Comparison of ENCODE assay signal across 13 mouse cellular contexts in the genomic region with DNA sequence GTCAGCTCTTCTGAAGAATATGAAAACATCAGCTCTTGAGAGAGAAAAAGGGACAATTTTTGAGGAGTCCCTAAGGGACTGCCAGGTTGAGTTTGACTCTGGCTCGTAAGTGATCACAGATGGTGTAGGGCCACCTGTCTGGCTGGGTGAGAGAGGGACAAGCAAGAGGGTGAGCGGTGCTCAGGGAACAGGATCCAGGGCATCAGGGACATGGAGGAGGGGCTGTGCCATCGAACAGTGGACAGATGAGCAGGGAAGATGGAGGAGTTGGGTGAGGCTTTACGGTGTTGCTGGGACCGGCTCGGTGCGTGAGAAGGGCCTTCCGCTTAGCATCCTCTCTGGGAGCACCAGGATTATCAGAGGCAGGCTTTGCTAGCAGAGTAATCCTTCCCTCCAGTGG. TPM values are rescaled to one million over a fixed set of nuclear protein-coding genes. Genes with fewer than 3 reads are reported as not detected.
DNase-seq lines count a peak whose midpoint lies in the region; ATAC-seq and TF ChIP-seq lines count a peak whose summit lies in the region.
"Had no signal": no experiment of that assay in that cellular context is flagged by ENCODE, and none has a peak within 500 bp of the region (broad histone marks: within the 10 kb centered on the region; RNA-seq: fewer than 3 reads in every experiment).

No protein-coding gene starts in this region.

- H3K9me3 ChIP-seq in midbrain, postnatal 0 days (ENCODE audit: low read length): no peaks in the 10 kb centered on the region
- H3K9me3 ChIP-seq in lung, postnatal 0 days (ENCODE audit: low read length): no peaks in the 10 kb centered on the region
- H3K9me3 ChIP-seq: limb, embryonic 15.5 days had no signal

- H3K4me2 ChIP-seq in midbrain, postnatal 0 days (ENCODE audit: low read depth, low read length, poor library complexity, severe bottlenecking): peak overlapping the region; percentile 94
- no peak overlapping the region for H3K4me2 ChIP-seq in lung, postnatal 0 days (replicated peaks; ENCODE audit: low read depth, low read length)
- H3K4me2 ChIP-seq: limb, embryonic 15.5 days; lung, embryonic 14.5 days had no signal

- peak overlapping the region; percentile 99 for H3K27ac ChIP-seq in left cerebral cortex, adult 2 months
- H3K27ac ChIP-seq in midbrain, postnatal 0 days (ENCODE audit: low read depth, low read length): peak overlapping the region; percentile 47; the same call in 1 of the 2 replicates
- no peak overlapping the region for H3K27ac ChIP-seq in lung, postnatal 0 days (ENCODE audit: low read length)
- H3K27ac ChIP-seq: limb, embryonic 15.5 days; stomach, postnatal 0 days had no signal

- peaks cover 30% of the 10 kb centered on the region for H3K4me1 ChIP-seq in midbrain, postnatal 0 days (ENCODE audit: insufficient read depth, low read length)
- H3K4me1 ChIP-seq in lung, postnatal 0 days (ENCODE audit: insufficient read depth, low read depth, low read length): no peaks in the 10 kb centered on the region

- H3K9ac ChIP-seq in midbrain, postnatal 0 days (replicated peaks; ENCODE audit: low read length, poor library complexity, severe bottlenecking): peak overlapping the region; percentile 52; the same call in 1 of the 2 replicates
- H3K9ac ChIP-seq in lung, postnatal 0 days (replicated peaks; ENCODE audit: low read depth): no peak overlapping the region
- H3K9ac ChIP-seq: limb, embryonic 15.5 days; lung, embryonic 14.5 days had no signal

- no peak for TF ChIP-seq EP300 in lung, postnatal 0 days (IDR thresholded peaks at IDR 0.05)

- WGBS in midbrain, postnatal 0 days: 56% methylated on average over 8 of the region's 8 CpGs
- 82% methylated on average over 8 of the region's 8 CpGs for whole genome bisulfite sequencing in lung, postnatal 0 days

- no peaks in the 10 kb centered on the region for H3K27me3 ChIP-seq in midbrain, postnatal 0 days (ENCODE audit: insufficient read depth, low read length)
- peaks cover 18% of the 10 kb centered on the region for H3K27me3 ChIP-seq in lung, postnatal 0 days (replicated peaks; ENCODE audit: insufficient read depth, low read length)

- H3K4me3 ChIP-seq in left cerebral cortex, adult 2 months: peak overlapping the region; percentile 90
- peak overlapping the region; percentile 79; the same call in 1 of the 2 replicates for H3K4me3 ChIP-seq in midbrain, postnatal 0 days (ENCODE audit: low read depth, low read length)
- H3K4me3 ChIP-seq in lung, postnatal 0 days (ENCODE audit: low read depth, low read length): no peak overlapping the region
- H3K4me3 ChIP-seq: limb, embryonic 15.5 days had no signal

- ATAC-seq in midbrain, postnatal 0 days (ENCODE audit: low FRiP score): no peak
- ATAC-seq in lung, postnatal 0 days: no peak

- 0 out of 2 replicates have a peak, but pooled peaks cover 8% of the 10 kb centered on the region for H3K36me3 ChIP-seq in midbrain, postnatal 0 days (ENCODE audit: insufficient read depth, low read length)
- H3K36me3 ChIP-seq in lung, postnatal 0 days (ENCODE audit: insufficient read depth, low read length): no peaks in the 10 kb centered on the region
- H3K36me3 ChIP-seq: limb, embryonic 15.5 days had no signal

- intact Hi-C loops in left cerebral cortex, adult 2 months (cut with DNase I): loop anchor here (5.0 kb wide), 1 partner anchor 212 kb away; no protein-coding TSS in a partner anchor
- intact Hi-C loops in left cerebral cortex, postnatal 25 days (cut with DNase I): no loop called here
- intact Hi-C loops in left cerebral cortex, postnatal 4 days (cut with DNase I): loop anchor here (5.0 to 10.0 kb wide), 2 partner anchors 107 to 215 kb away; a partner anchor contains a TSS

- TF ChIP-seq CTCF in left cerebral cortex, adult 2 months (IDR thresholded peaks at IDR 0.05): no peak
- TF ChIP-seq CTCF in midbrain, postnatal 0 days (IDR thresholded peaks at IDR 0.05): no peak
- TF ChIP-seq CTCF in lung, postnatal 0 days (IDR thresholded peaks at IDR 0.05): no peak

- DNase-seq in left cerebral cortex, adult 2 months (ENCODE audit: extremely low spot score in 1 of 2, low spot score in 2 of 2): no peak
- DNase-seq in left cerebral cortex, postnatal 25 days (ENCODE audit: low spot score in 2 of 2): no peak
- DNase-seq in cerebellum, adult 18-20 months: peak; percentile 69 to 80
- peak; percentile 48 to 68 for DNase-seq in cerebellum, postnatal 14 days
- no peak for DNase-seq in midbrain, postnatal 0 days (ENCODE audit: low spot score)
- DNase-seq in left cerebral cortex, postnatal 4 days: no peak
- DNase-seq in lung, postnatal 0 days (ENCODE audit: low spot score): no peak
- DNase-seq: gastrocnemius, postnatal 25 days; kidney, postnatal 14 days; lung, embryonic 14.5 days; spleen, adult 18-20 months had no signal

RNA-seq across cellular contexts. Expression of a gene that starts 3.3 kb away (rescaled TPM):
- total RNA-seq in left cerebral cortex, adult 2 months (2021): 100 to 1,000 TPM; 541 to 578 TPM
- 100 to 1,000 TPM; 588 to 602 TPM for total RNA-seq in left cerebral cortex, postnatal 25 days (2021)
- total RNA-seq in midbrain, postnatal 0 days (2014; rRNA removed): 275 and 308 TPM in 2 replicates
- polyA plus RNA-seq in midbrain, postnatal 0 days (2015; fragmentation: Nextera tagmentation; extraction: Ambion mirVana): 109 and 117 TPM in 2 replicates
- 100 to 1,000 TPM; 312 to 345 TPM for total RNA-seq in left cerebral cortex, postnatal 4 days (2021)
- polyA plus RNA-seq in lung, postnatal 0 days (2015; fragmentation: Nextera tagmentation; extraction: Ambion mirVana): 42.8 and 45.6 TPM in 2 replicates

Comparison
In these comparisons a context has a peak if more than half of its experiments do, and no peak if none do; other contexts are left out.
1. DNase-seq: peak in cerebellum, adult 18-20 months (2 of 2) and cerebellum, postnatal 14 days (2 of 2); none in left cerebral cortex, adult 2 months (0 of 2), left cerebral cortex, postnatal 25 days (0 of 2), midbrain, postnatal 0 days (single experiment), left cerebral cortex, postnatal 4 days (single experiment) and lung, postnatal 0 days (single experiment).